Mouse (Mus musculus): Measurements from ENCODE around the gene Plscr4. TPM values are rescaled to one million over a fixed set of nuclear protein-coding genes. Genes with fewer than 3 reads are reported as not detected.

Gene Plscr4
- total and polyA plus RNA-seq, 3 experiments = not detected

GRCm38 (mm10) chr9:92412045-92412444 is 45.1 kb upstream of the Plscr4 start (continued):
- TF ChIP-seq MYC (IDR thresholded peaks at IDR 0.05; ENCODE audit: low read depth, low read length) = no peak

GRCm38 (mm10) chr9:92413684-92414083 is 43.5 kb upstream of the Plscr4 start:
- TF ChIP-seq POLR2A (IDR thresholded peaks at IDR 0.05; ENCODE audit: control insufficient read depth in 1 of 2, insufficient read depth in 1 of 2, low read depth in 1 of 2, low read length in 2 of 2, poor library complexity in 1 of 2) = no peak
- no peak for TF ChIP-seq EP300 (IDR thresholded peaks at IDR 0.05; ENCODE audit: low read depth in 1 of 2, low read length in 2 of 2)
- TF ChIP-seq CHD1 (IDR thresholded peaks at IDR 0.05; ENCODE audit: low read depth, low read length) = no peak
- no peak for TF ChIP-seq POLR2AphosphoS5 (IDR thresholded peaks at IDR 0.05; ENCODE audit: borderline replicate concordance, low read depth, low read length)
- TF ChIP-seq RCOR1 (IDR thresholded peaks at IDR 0.05; ENCODE audit: low read depth, low read length) = no peak
- no peak for TF ChIP-seq MAX (IDR thresholded peaks at IDR 0.05; ENCODE audit: low read length)
- no peak for TF ChIP-seq RAD21 (IDR thresholded peaks at IDR 0.05; ENCODE audit: low read depth, low read length)
- no peak for TF ChIP-seq MYC (IDR thresholded peaks at IDR 0.05; ENCODE audit: low read depth, low read length)
- no peak for TF ChIP-seq SIN3A (IDR thresholded peaks at IDR 0.05; ENCODE audit: low read length)
- no peak for TF ChIP-seq MAFK (IDR thresholded peaks at IDR 0.05; ENCODE audit: borderline replicate concordance, low read depth, low read length)
- no peak for TF ChIP-seq ETS1 (IDR thresholded peaks at IDR 0.05; ENCODE audit: low read depth, low read length)
- no peak for TF ChIP-seq CTCF (IDR thresholded peaks at IDR 0.05 in 2 of 3, conservative IDR thresholded peaks at IDR 0.05 in 1 of 3; ENCODE audit: control insufficient read depth in 1 of 3, insufficient read depth in 1 of 3, low read depth in 2 of 3, low read length in 3 of 3, poor library complexity in 1 of 3, severe bottlenecking in 1 of 3)
- no peak for TF ChIP-seq MYB (IDR thresholded peaks at IDR 0.05; ENCODE audit: low read depth, low read length)
- TF ChIP-seq NRF1 (IDR thresholded peaks at IDR 0.05; ENCODE audit: insufficient read depth, low read depth, low read length, poor library complexity, severe bottlenecking) = no peak
- H3K79me2 ChIP-seq (ENCODE audit: control insufficient read depth, insufficient read depth, low read length, poor library complexity) = no peaks in the 10 kb centered on the region
- no peak overlapping the region for H3K4me3 ChIP-seq (ENCODE audit: control insufficient read depth in 1 of 2, insufficient read depth in 1 of 2, low read depth in 2 of 2, low read length in 2 of 2)
- no peaks in the 10 kb centered on the region for H3K4me1 ChIP-seq (ENCODE audit: control insufficient read depth in 1 of 2, insufficient read depth in 2 of 2, low read length in 2 of 2)
- H3K9me3 ChIP-seq (replicated peaks; ENCODE audit: insufficient read depth, low read length) = no peaks in the 10 kb centered on the region
- H3K9ac ChIP-seq (ENCODE audit: control insufficient read depth, low read depth, low read length, poor library complexity, severe bottlenecking) = no peak overlapping the region
- no peak overlapping the region for H3K27ac ChIP-seq (ENCODE audit: control insufficient read depth, low read depth, low read length)
- no peaks in the 10 kb centered on the region for H3K36me3 ChIP-seq (ENCODE audit: control insufficient read depth in 1 of 2, insufficient read depth in 2 of 2, low read length in 2 of 2)
- DNase-seq (ENCODE audit: low read depth, low spot score) = no peak
- H3K27me3 ChIP-seq (ENCODE audit: control insufficient read depth in 1 of 2, insufficient read depth in 2 of 2, low read length in 2 of 2) = no peaks in the 10 kb centered on the region

- no peaks in the 10 kb centered on the region for H3K36me3 ChIP-seq (ENCODE audit: control insufficient read depth in 1 of 2, insufficient read depth in 2 of 2, low read length in 2 of 2)
- no peak overlapping the region for H3K4me3 ChIP-seq (ENCODE audit: control insufficient read depth in 1 of 2, insufficient read depth in 1 of 2, low read depth in 2 of 2, low read length in 2 of 2)
- H3K79me2 ChIP-seq (ENCODE audit: control insufficient read depth, insufficient read depth, low read length, poor library complexity) = no peaks in the 10 kb centered on the region
- no peaks in the 10 kb centered on the region; a peak in 1 of 4 replicates for H3K4me1 ChIP-seq (ENCODE audit: control insufficient read depth in 1 of 2, insufficient read depth in 2 of 2, low read length in 2 of 2)
- H3K27ac ChIP-seq (ENCODE audit: control insufficient read depth, low read depth, low read length) = no peak overlapping the region
- TF ChIP-seq NELFE (IDR thresholded peaks at IDR 0.05; ENCODE audit: low read depth, low read length) (no peak), GATA1 (IDR thresholded peaks at IDR 0.05; ENCODE audit: low read depth, low read length) (no peak), HCFC1 (IDR thresholded peaks at IDR 0.05; ENCODE audit: low read depth, low read length) (no peak), KAT2A (conservative IDR thresholded peaks at IDR 0.05; ENCODE audit: low read depth, low read length) (no peak), JUND (IDR thresholded peaks at IDR 0.05; ENCODE audit: low read depth, low read length) (no peak), ZNF384 (IDR thresholded peaks at IDR 0.05; ENCODE audit: low read depth, low read length) (no peak), USF1 (IDR thresholded peaks at IDR 0.05; ENCODE audit: low read depth, low read length) (no peak), RCOR1 (IDR thresholded peaks at IDR 0.05; ENCODE audit: low read depth, low read length) (no peak), CHD2 (IDR thresholded peaks at IDR 0.05; ENCODE audit: low read length) (no peak), TAL1 (IDR thresholded peaks at IDR 0.05; ENCODE audit: low read length) (no peak), ETS1 (IDR thresholded peaks at IDR 0.05; ENCODE audit: low read depth, low read length) (no peak), GABPA (IDR thresholded peaks at IDR 0.05; ENCODE audit: low read depth, low read length) (no peak), MXI1 (IDR thresholded peaks at IDR 0.05; ENCODE audit: low read depth, low read length) (no peak), CTCF (IDR thresholded peaks at IDR 0.05 in 2 of 3, conservative IDR thresholded peaks at IDR 0.05 in 1 of 3; ENCODE audit: control insufficient read depth in 1 of 3, insufficient read depth in 1 of 3, low read depth in 2 of 3, low read length in 3 of 3, poor library complexity in 1 of 3, severe bottlenecking in 1 of 3) (no peak), MYC (IDR thresholded peaks at IDR 0.05; ENCODE audit: low read depth, low read length) (no peak), E2F4 (IDR thresholded peaks at IDR 0.05; ENCODE audit: borderline replicate concordance, low read depth, low read length) (no peak)
- H3K9me3 ChIP-seq (replicated peaks; ENCODE audit: insufficient read depth, low read length) = no peaks in the 10 kb centered on the region
- no peak overlapping the region for H3K9ac ChIP-seq (ENCODE audit: control insufficient read depth, low read depth, low read length, poor library complexity, severe bottlenecking)
- H3K27me3 ChIP-seq (ENCODE audit: control insufficient read depth in 1 of 2, insufficient read depth in 2 of 2, low read length in 2 of 2) = no peaks in the 10 kb centered on the region
- no peak for DNase-seq (ENCODE audit: low read depth, low spot score)
Measured at GRCm38 (mm10) chr9:92437781-92438180, 19.4 kb upstream of the Plscr4 start.
